Mouse (Mus musculus) adrenal gland, postnatal 25 days (tissue): ENCODE measurements around the gene Amigo1. TPM values are rescaled to one million over a fixed set of nuclear protein-coding genes. Genes with fewer than 3 reads are reported as not detected.

ENCODE experiments used
- DNase-seq: peaks from one replicate; pipeline ENCODE4 v3.0.0; 2021; ENCODE audit warnings: mixed read lengths
- long read RNA-seq: library from polyadenylated mRNA; stranded (forward); transcript quantifications from one replicate; pipeline ENCODE4 v2.0.0, GENCODE M21; 2021
- total RNA-seq: library from RNA; stranded (reverse); gene quantifications from 2 replicates; pipeline ENCODE4 v1.2.3, GENCODE M21; 2021

The Amigo1 gene
- total RNA-seq: 21.0 and 24.7 TPM in 2 replicates
- long read RNA-seq, full-length matches to known transcripts: 13 of 27 reads
- long read RNA-seq, partial matches to known transcripts: 1 of 27 reads
- long read RNA-seq, other reads (novel, unspliced or antisense): 13 of 27 reads

GRCm38 (mm10) chr3:108186098-108187047, at the start of gene Amigo1:
Gene Amigo1, plus strand, starts transcription at chr3:108186335.
- DNase-seq: peak; percentile 70

DNA sequence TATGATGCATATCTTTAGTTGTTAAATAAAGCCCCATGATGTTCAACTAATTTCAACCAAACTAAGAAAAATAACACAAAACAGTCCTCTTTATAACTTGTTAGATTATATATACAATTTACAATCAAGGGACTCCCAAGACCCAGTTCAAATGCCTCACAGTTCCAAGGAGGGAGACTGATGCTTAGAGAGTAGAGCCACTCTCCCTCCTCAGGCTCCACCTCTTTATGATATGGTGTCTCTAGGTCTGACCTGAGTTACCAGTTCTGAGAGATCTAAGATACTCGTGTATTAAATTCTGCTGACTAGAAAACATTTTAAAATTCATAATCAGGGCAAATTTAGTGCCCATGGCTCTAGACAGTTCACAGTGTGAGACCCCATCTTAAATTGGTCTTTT, 47.0 kb upstream of the Amigo1 start:
- DNase-seq: no peak

DNA sequence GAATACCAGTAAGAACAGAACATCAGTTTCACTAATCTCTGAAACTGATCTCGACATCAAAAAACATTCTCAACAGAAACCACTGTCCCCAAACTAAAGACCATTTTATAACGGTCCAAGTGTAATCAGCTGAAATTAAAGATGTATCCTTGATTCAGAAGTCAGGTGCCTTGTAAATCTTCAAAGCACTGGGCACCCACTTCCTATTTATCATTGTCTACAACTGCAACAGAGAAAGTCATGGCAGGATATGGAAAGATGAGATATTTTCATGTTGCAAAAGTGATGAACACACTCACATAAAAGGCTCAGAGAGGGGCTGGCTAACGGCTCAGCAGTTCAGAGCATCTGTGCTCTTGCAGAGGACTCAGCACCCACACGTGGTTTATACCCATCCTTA, 45.3 kb upstream of the Amigo1 start:
- DNase-seq: no peak

GRCm38 (mm10) chr3:108145534-108146445, 40.3 kb upstream of the Amigo1 start, which contains the start of gene Gnai3:
Gene Gnai3, minus strand, starts transcription at chr3:108146146.
- peak; percentile 90 for DNase-seq

- DNase-seq: no peak
These were observed 39.5 kb upstream of the Amigo1 start for GRCm38 (mm10) chr3:108146671-108147070.

- peak; percentile 86 for DNase-seq
These were observed 38.5 kb upstream of the Amigo1 start for GRCm38 (mm10) chr3:108147386-108148235.

- DNase-seq: no peak
These were observed 33.8 kb upstream of the Amigo1 start for GRCm38 (mm10) chr3:108152290-108152689.

GRCm38 (mm10) chr3:108154656-108155055, 31.5 kb upstream of the Amigo1 start, which contains the start of gene Gpr61:
Gene Gpr61, minus strand, starts transcription at chr3:108154882.
- no peak for DNase-seq

GRCm38 (mm10) chr3:108158383-108159037, 27.6 kb upstream of the Amigo1 start:
- no peak for DNase-seq

DNA sequence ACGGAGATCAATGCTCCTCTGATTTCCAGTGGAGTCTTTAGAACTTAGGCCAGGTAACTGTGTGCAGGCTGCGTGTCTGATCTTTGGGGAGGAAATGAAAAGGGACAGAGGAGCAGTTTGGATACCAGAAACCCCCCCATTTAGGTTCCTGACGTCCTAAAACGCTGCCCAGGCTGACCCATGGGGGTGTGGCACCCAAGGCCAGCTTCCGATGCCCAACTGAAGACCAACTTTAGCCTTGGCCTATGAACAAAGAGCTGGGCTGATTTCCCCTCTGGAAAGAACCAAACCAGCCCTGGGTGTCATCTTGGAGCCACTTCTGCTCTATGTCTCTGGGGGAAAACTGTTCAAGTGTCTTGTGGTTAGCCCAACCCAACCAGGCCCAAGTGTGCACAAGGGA, 22.0 kb upstream of the Amigo1 start:
- DNase-seq: no peak

DNA sequence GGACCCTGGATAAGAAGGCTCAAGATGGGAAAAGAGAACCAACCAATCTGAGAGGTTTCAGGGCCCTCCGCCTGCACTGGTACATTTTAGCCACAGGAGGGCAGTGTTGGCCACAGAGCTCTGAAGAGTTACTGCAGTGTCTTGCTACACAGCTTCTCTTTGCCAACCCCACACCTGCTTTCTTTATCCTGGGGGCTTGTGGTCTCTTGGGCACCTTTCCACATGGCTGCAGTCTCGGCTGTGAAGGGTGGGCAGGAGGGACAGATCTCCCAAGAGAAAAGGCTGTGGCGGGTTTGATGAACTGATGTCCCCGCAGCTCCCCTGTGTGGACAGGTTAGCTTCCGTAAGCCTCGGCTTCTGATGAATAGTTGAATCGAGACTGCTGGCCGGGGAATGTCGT, 21.3 kb upstream of the Amigo1 start:
- DNase-seq: peak; percentile 73

- DNase-seq: no peak
These were observed 20.4 kb upstream of the Amigo1 start for GRCm38 (mm10) chr3:108165532-108166315.

GRCm38 (mm10) chr3:108166486-108167211, 19.5 kb upstream of the Amigo1 start:
- no peak for DNase-seq

- no peak for DNase-seq
These were observed 18.6 kb upstream of the Amigo1 start for GRCm38 (mm10) chr3:108167499-108167898.

DNA sequence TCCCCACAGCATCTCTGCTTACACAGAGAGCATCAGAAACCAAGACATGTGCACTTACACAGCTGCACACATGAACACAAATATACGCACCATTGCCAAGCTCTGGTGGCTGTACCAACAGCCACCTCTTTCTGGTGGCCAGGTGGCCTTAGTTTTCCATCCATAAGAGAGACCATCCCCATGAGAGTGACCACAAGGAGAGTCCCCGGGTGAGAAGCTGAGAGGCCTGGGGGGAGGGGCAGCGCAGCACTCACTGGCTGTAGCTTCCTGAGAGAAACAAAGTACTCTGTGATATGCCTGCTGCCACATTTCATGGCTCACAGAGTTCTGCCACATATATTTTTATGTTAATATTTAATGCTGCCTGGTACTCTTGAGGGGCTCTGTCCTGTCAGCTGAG, 16.9 kb upstream of the Amigo1 start:
- no peak for DNase-seq

DNA sequence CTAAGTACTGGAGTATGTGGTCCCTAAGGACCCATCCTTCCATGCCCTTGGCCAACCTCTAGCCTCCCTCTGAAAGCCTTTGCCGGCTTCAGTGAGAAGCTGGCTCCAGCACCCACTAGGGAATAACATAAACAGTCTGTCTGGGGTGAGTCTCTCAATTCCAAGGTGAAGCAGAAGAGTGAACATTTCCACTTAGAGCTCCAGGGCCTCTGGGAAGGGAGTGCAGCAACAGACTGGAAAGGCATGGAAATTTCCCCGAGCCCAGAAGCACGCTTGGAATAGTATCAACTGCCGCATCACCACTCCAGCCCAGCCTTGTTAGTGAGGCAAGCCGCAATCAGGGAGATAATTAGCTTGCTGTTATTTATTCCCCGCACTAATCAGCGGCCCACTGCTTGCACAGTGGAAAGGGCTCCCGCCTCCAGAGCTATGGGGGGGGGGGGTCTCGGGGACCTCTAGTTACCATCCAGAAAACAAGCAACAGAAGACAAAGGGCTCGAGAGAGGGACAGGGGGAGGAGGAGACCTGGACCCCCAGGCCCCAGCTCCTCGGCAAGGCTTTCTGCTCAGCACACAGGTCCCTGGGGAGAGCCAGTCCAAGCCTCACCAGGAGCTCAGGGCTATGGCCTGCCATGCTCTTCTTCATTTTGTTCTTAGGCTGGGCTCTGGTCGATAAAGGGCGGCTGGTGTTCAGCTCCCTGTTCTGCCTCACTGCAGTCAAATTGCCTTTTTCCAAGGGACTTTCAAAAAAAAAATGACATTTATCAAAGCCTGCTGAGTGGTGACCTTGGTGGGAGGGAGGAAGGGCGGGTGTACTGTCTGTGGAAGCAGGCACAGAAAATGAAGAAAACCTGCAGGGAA, 11.2 kb upstream of the Amigo1 start:
- DNase-seq: peak; percentile 58

GRCm38 (mm10) chr3:108178756-108179715, 7.1 kb upstream of the Amigo1 start:
- no peak for DNase-seq
